Mouse (Mus musculus) forebrain, postnatal 0 days (tissue): ENCODE measurements around the gene Tyk2. TPM values are rescaled to one million over a fixed set of nuclear protein-coding genes. Genes with fewer than 3 reads are reported as not detected.

ENCODE experiments used
- ATAC-seq: fragments of 200-750 bp; cut with Nextera tagmentation; 2 replicates; pipeline ENCODE4 v1.8.0; 2017; ENCODE audit warnings: mild to moderate bottlenecking, moderate library complexity
- DNase-seq: peaks from one replicate; pipeline ENCODE4 v3.0.0-alpha.2; 2015
- H3K27ac ChIP-seq: fragments of 300-500 bp; sonication (generic); 2 replicates; pipeline ENCODE4 v1.5.1; 2014; ENCODE audit warnings: low read depth, mild to moderate bottlenecking, antibody characterized with exemption, low read length, moderate library complexity, mixed read lengths
- H3K27me3 ChIP-seq: fragments of 300-500 bp; sonication (generic); 2 replicates; pipeline ENCODE4 v1.6.1; 2014; ENCODE audit warnings: mild to moderate bottlenecking, low read length, mixed read lengths; ENCODE audit not compliant: insufficient read depth
- H3K36me3 ChIP-seq: fragments of 300-500 bp; sonication (generic); 2 replicates; pipeline ENCODE4 v1.6.1; 2014; ENCODE audit warnings: mild to moderate bottlenecking, moderate library complexity; ENCODE audit not compliant: insufficient read depth
- H3K4me1 ChIP-seq: fragments of 300-500 bp; sonication (generic); 2 replicates; pipeline ENCODE4 v1.6.1; 2014; ENCODE audit warnings: antibody characterized with exemption; ENCODE audit not compliant: insufficient read depth
- H3K4me2 ChIP-seq: fragments of 300-500 bp; sonication (generic); 2 replicates; pipeline ENCODE4 v1.6.1; 2014; ENCODE audit warnings: low read depth, mild to moderate bottlenecking, moderate library complexity
- H3K4me3 ChIP-seq: fragments of 300-500 bp; sonication (generic); 2 replicates; pipeline ENCODE4 v1.5.1; 2014; ENCODE audit warnings: low read depth, low read length, mixed read lengths
- H3K9ac ChIP-seq: fragments of 300-500 bp; sonication (generic); 2 replicates; pipeline ENCODE4 v1.6.1; 2014; ENCODE audit warnings: mild to moderate bottlenecking
- H3K9me3 ChIP-seq: fragments of 300-500 bp; sonication (generic); 2 replicates; pipeline ENCODE4 v1.6.1; 2016; ENCODE audit warnings: low read length
- CTCF ChIP-seq: sonication (generic); IDR thresholded peaks from 2 replicates; pipeline ENCODE4 v1.5.1; 2016; ENCODE audit warnings: antibody characterized with exemption, control low read depth, low read depth
- WGBS: fragments of 180-500 bp; shearing (Covaris S2); extraction: QIAGEN DNeasy Blood & Tissue Kit; methylation state at CpG from one replicate; pipeline ENCODE4 v1.1.7; 2014; 5-methylcytosine and 5-hydroxymethylcytosine counted together
- polyA plus RNA-seq: library from polyadenylated mRNA; unstranded; fragments of >200 nt; fragmentation: Nextera tagmentation; extraction: Ambion mirVana; gene quantifications from 2 replicates; pipeline ENCODE4 v1.2.1, GENCODE M21; 2015
- total RNA-seq: library from RNA; depleted of rRNA; stranded (reverse); fragments of >200 nt; gene quantifications from 2 replicates; pipeline ENCODE4 v1.2.3, GENCODE M21; 2014

Gene Tyk2
- total and polyA plus RNA-seq, 2 experiments from 2014 or later, result 5.0 to 11.0 TPM

DNA sequence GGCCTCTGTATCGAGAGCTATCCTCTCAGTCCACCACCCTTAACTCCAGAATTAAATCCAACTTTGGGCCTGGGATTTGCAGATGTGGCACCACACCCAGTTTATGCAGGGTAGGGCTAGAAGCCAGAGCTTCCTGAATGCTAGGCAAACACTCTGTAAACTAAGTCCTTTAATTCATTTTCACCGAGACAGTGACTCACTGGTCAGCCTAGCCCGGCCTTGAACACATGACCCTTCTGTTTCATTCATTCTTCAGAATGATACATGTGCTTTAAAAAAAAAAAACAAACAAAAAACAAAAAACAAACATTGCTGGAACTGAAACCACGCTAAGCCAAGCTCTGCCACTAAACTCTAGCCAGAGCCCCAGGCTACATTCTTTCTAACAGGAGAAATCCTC lies 7.3 kb upstream of the Tyk2 start:
- Histone ChIP-seq H3K27ac (no peak overlapping the region), H3K4me3 (no peak overlapping the region), H3K4me1 (no peaks in the 10 kb centered on the region), H3K9ac (no peak overlapping the region), H3K4me2 (no peak overlapping the region), H3K27me3 (no peaks in the 10 kb centered on the region), H3K9me3 (no peaks in the 10 kb centered on the region), H3K36me3 (peaks cover 51% of the 10 kb centered on the region)
- TF ChIP-seq CTCF, result no peak
- DNase-seq (no peak), ATAC-seq (no peak)
- 88% methylated on average over 4 of the region's 4 CpGs for WGBS

GRCm38 (mm10) chr9:21137229-21137628 lies 6.2 kb upstream of the Tyk2 start:
- H3K4me2 ChIP-seq, result no peak overlapping the region
- peak; percentile 78 for TF ChIP-seq CTCF
- no peak overlapping the region for H3K27ac ChIP-seq
- peaks cover 41% of the 10 kb centered on the region for H3K36me3 ChIP-seq
- no peaks in the 10 kb centered on the region for H3K9me3 ChIP-seq
- WGBS, result 45% methylated on average over 3 of the region's 3 CpGs
- no peaks in the 10 kb centered on the region for H3K27me3 ChIP-seq
- peak; percentile 66 for DNase-seq
- no peaks in the 10 kb centered on the region for H3K4me1 ChIP-seq
- ATAC-seq, result peak; percentile 42; the same call in 1 of the 2 replicates
- no peak overlapping the region for H3K9ac ChIP-seq
- no peak overlapping the region for H3K4me3 ChIP-seq

DNA sequence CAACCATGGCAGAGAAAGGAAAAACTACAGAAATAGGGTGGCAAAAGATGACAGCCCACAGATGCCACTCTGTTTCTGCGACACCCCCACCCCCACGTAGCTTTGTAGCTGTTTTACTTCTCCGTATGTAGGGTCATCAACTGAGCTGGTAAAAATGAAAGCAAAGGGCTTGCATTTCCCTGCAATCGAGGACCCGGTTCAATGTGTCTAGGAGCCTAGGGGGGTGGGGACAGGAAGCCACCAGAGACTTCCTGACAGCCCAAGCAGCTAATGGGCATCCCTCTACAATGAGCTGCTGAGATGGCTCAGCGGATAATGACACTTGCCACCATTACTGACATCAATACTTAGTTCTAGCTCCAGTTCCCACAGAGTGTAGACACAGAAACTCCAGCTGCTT lies 5.4 kb upstream of the Tyk2 start:
- no peak for TF ChIP-seq CTCF
- no peak overlapping the region for H3K4me3 ChIP-seq
- H3K9me3 ChIP-seq, result no peaks in the 10 kb centered on the region
- H3K27ac ChIP-seq, result no peak overlapping the region
- no peak for DNase-seq
- H3K4me1 ChIP-seq, result no peaks in the 10 kb centered on the region
- 93% methylated on average over 6 of the region's 6 CpGs for WGBS
- H3K4me2 ChIP-seq, result no peak overlapping the region
- no peaks in the 10 kb centered on the region for H3K27me3 ChIP-seq
- H3K9ac ChIP-seq, result no peak overlapping the region
- ATAC-seq, result no peak
- H3K36me3 ChIP-seq, result peaks cover 33% of the 10 kb centered on the region

DNA sequence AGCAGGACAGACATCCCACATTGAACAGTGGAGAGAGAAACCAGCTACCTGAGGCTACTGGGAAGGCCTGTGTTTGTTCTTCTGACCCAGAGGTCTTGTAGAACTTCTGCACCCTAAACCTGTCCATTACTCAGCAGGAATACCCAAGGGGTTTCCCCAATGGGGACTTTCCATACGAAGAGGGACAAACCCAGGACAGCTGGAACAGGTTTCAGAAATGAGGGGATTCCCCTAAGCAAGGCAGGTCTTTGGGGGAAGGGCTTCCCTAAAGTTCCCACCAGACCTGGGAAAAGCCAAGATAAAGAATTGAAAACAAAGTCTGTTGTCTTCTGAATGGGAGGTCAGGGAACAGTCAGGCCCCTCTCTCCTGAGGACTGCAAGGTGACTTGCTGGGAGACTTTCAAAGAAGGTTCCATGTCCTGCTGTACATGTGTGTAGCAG lies 4.9 kb upstream of the Tyk2 start:
- Histone ChIP-seq H3K4me3 (no peak overlapping the region), H3K9ac (no peak overlapping the region), H3K4me1 (no peaks in the 10 kb centered on the region), H3K27me3 (no peaks in the 10 kb centered on the region), H3K4me2 (no peak overlapping the region), H3K27ac (no peak overlapping the region), H3K36me3 (peaks cover 29% of the 10 kb centered on the region), H3K9me3 (no peaks in the 10 kb centered on the region)
- WGBS, result 73% methylated on average over 1 of the region's 1 CpGs
- ATAC-seq (no peak), DNase-seq (no peak)
- no peak for TF ChIP-seq CTCF

DNA sequence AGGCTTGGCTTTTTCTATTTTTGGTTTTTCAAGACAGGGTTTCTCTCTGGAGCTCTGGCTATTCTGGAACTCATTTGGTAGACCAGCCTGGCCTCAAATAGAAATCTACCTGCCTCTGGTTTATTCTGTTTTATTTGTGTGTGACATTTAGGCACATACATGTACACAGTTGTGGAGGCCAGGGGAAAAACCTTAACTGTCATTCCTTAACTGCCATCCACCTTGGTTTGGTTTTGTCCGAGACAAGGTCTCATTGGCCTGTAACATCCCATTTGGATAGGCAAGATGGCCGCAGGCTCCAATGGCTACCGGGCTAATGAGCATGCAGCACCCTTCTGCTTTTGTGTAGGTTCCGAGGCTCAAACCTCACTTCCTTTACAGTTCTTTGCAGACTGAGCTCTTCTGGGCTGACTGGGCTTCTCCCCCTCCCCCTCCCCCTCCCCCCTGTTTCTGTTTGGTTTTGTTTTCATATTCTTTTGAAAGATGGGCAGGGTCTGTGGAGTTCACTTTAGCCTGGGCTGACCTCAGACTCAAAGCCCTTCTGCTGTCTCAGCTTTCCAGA lies 4.4 kb upstream of the Tyk2 start:
- 71% methylated on average over 4 of the region's 4 CpGs for WGBS

DNA sequence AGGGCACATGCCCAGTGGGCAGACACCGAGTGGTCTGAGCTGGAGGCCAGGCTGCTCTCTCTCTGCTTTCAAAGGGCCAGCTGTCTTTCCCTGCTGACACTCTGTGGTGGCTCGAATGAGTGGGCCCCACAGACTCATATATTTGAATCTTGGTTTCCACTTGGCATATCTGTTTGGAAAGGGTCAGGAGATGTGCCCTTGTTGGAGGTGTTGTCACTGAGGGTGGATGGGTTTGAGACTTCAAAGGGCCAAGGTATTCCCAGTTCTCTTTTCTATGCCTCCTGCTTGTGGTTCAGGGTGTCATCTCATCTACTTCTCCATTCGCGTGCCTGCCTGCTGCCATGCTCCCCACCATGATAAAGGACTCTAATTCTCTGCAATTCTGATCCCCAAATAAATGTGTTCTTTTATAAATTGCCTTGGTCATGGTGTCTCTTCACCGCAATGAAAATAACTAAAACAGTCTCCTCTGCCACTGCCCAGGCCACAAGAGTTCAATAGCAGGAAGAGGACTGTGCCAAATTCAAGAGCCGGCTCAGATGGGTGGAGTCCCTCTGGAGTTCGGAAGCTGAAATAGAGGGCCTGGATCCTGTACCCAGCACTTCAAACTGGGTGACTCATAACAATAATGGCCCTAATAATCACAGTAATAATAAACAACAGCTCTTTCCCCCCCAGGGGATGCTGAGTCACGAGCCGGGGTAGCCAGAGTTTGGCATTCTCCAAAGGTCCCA lies 3.7 kb upstream of the Tyk2 start:
- Histone ChIP-seq H3K9me3 (no peaks in the 10 kb centered on the region), H3K27ac (no peak overlapping the region), H3K4me2 (no peak overlapping the region), H3K4me1 (peaks cover 3% of the 10 kb centered on the region; the same call in 1 of the 2 replicates), H3K4me3 (no peak overlapping the region), H3K36me3 (peaks cover 17% of the 10 kb centered on the region), H3K9ac (no peak overlapping the region), H3K27me3 (no peaks in the 10 kb centered on the region)
- 80% methylated on average over 9 of the region's 9 CpGs for WGBS
- no peak for DNase-seq
- no peak for TF ChIP-seq CTCF
- ATAC-seq, result no peak

More for the DNA sequence above, 4.4 kb upstream of the Tyk2 start:
- H3K27ac ChIP-seq, result no peak overlapping the region
- DNase-seq (no peak), ATAC-seq (no peak)
- H3K9me3 ChIP-seq, result no peaks in the 10 kb centered on the region
- H3K4me3 ChIP-seq, result no peak overlapping the region
- no peak overlapping the region for H3K9ac ChIP-seq
- no peak for TF ChIP-seq CTCF
- H3K27me3 ChIP-seq, result no peaks in the 10 kb centered on the region
- H3K36me3 ChIP-seq, result peaks cover 24% of the 10 kb centered on the region
- peaks cover 2% of the 10 kb centered on the region; the same call in 1 of the 2 replicates for H3K4me1 ChIP-seq
- no peak overlapping the region for H3K4me2 ChIP-seq

DNA sequence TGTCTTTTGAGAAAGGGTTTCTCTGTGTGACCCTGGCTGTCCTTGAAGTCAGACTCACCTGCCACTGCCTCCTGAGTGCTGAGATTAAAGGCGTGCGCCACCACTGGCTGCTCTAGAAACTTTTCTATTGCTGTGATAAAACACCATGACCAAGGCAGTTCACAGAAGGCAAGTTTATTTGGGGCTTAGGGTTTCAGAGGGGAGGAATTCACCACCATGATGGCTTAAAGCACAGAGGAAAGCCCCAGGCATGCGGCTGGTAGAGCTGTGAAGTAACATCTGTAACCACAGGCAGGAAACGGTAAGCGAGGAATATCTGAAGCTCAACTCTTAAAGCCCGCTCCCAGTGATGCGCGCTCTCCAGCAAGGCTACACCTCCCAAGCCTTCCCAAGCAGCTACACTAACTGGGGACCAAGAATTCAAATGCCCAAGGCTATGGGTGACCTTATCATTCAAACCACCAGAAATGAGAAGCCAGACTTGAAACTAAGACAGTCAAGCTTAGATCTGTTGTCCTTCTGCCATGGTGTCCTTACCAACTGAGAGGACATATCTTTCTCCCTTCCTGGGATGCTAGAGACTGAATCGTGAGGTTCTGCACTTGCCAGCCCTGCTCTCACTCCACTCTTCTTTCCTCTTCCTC lies 2.1 kb upstream of the Tyk2 start:
- Histone ChIP-seq H3K9me3 (no peaks in the 10 kb centered on the region), H3K27me3 (no peaks in the 10 kb centered on the region), H3K36me3 (peaks cover 8% of the 10 kb centered on the region), H3K4me2 (no peak overlapping the region), H3K4me3 (no peak overlapping the region), H3K27ac (no peak overlapping the region), H3K9ac (no peak overlapping the region), H3K4me1 (peaks cover 3% of the 10 kb centered on the region; the same call in 1 of the 2 replicates)
- WGBS, result 88% methylated on average over 9 of the region's 9 CpGs
- TF ChIP-seq CTCF, result no peak
- ATAC-seq, result no peak
- no peak for DNase-seq
